Mouse (Mus musculus): ENCODE measurements around the gene Ppp4c.

GRCm38 (mm10) chr7:126798127-126799049 lies 6.1 kb upstream of the Ppp4c start:
- no peak for TF ChIP-seq CTCF (IDR thresholded peaks at IDR 0.05; ENCODE audit: low read depth, low read length)
- no peak for TF ChIP-seq POLR2A (IDR thresholded peaks at IDR 0.05; ENCODE audit: borderline replicate concordance, low read depth, low read length)
